Mouse (Mus musculus): ENCODE data around the gene Tpx2. TPM values are rescaled to one million over a fixed set of nuclear protein-coding genes. Genes with fewer than 3 reads are reported as not detected.

The Tpx2 gene
- total RNA-seq (2022): 1 to 10 TPM; 1.1 to 4.8 (median 3.1) TPM

DNA sequence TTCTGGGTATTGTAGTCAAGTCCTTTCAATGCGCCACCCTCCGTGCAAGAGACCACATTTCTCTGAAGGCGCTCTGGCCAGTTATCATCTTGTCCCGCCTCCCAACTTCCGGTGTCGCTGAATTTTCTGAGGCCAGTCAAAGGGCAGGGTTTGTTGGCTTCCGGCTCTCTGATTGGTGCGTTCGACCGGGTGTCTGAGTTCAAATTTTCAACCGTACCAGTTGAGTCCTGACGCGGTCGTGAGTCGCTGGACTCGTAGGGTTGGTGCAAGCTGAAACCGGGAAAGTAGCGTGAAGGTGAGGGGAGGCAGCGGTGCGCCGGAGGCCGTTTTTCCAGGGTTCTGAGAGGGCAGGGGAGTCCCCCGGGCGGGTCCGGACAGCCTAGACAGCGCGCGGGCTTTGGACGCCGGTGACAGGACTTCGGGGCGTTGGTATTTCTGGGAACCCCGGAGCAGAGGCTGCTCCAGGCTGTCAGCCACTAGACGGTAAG, at the start of gene Tpx2:
TSS of gene Tpx2 (plus strand) at position 150 of the 488 bp plus-strand sequence.
- peak; percentile 95 for DNase-seq (ENCODE audit: low spot score in 2 of 2)

- DNase-seq (ENCODE audit: low spot score in 2 of 2): no peak
These were observed 47.6 kb upstream of the Tpx2 start for GRCm38 (mm10) chr2:152799954-152800761.

DNA sequence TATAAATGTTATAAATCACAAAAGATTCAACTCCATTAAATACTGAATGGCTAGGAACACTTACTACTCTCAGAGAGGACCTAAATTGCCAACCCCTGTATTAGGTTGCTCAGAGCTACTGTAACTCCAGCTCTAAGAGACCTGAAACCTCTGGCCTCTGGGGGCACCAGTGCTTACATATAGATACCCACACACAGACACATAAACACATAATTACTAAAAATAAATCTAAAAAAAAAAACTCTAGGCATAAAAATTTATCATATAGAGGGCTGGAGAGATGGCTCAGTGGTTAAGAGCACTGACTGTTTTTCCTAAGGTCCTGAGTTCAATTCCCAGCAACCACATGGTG, 47.0 kb upstream of the Tpx2 start:
- no peak for DNase-seq (ENCODE audit: low spot score in 2 of 2)

GRCm38 (mm10) chr2:152802303-152802702, 45.5 kb upstream of the Tpx2 start:
- DNase-seq (ENCODE audit: low spot score in 2 of 2): no peak

DNA sequence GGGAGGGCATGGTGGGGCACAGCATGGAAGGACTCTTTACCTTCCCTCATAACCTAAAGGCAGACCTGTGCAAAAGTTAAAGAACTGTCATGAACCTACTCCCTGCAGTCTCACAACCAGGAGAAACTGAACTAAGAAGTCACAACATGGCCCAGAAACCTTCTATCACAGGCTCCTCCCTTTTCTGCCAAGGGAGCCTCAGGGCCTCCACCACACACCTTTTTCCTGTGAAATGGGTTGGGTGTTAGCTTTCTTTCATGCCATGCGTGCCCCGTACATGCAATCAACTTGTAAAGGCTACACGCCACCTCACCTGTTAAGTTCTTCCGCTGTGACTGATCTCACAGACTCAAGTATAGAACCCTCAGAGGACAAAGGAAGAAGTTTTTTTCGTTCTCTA, 44.7 kb upstream of the Tpx2 start:
- DNase-seq (ENCODE audit: low spot score in 2 of 2): no peak

DNA sequence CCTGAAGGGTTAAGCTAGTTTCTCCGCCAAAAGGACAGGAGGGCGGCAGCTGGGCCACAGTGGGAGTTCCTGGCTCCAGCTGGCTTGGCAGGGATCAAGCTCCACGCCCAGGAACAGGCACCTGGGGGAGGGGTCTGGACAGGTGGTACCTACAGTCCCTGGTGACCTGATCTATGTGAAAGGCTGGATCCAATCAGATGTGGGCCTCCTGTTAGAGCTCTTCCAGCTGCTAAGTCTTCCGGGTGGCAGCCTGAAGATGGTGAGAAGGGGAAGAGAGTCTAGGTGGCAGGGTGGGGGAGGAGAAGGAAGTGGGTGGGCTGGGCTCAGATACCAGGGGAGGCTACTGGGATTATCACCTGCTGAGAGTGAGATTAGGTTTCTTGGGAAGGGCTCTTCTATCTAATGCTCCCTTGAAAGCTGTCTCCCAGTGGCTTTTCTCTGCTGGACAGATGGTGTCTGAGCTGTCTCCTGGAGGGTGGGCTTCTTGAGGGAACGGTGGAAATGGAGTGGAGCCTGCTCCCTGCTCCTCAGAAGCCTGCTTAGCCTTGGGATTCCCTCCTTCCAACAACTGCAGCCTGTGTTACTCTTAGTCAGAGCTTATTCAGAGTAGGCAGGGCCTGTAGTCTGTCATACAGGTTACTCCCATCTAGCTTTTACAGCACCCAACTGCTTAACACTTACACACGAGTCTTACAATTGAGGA, 43.2 kb upstream of the Tpx2 start:
- DNase-seq (ENCODE audit: low spot score in 2 of 2): no peak

DNA sequence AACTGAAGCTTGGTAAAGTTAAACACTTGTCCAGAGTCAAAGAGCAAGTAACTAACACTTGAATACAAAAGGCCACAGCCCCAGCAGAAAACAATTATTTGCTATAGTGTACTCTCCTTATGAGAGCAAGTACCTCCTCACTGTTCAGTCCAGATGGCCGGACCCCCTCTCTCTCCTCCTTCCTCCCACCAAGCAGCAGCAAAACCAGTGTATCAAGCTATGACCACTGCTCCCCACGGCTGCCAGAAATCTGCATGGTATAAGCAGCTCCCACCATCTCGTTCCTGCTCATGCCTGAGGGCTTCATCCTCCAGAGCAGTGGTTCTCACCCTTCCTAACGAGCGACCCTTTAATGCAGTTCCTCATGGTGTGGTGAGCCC, 42.7 kb upstream of the Tpx2 start:
- DNase-seq (ENCODE audit: low spot score in 2 of 2): no peak

GRCm38 (mm10) chr2:152806037-152806436, 41.7 kb upstream of the Tpx2 start:
- DNase-seq (ENCODE audit: low spot score in 2 of 2): no peak

DNA sequence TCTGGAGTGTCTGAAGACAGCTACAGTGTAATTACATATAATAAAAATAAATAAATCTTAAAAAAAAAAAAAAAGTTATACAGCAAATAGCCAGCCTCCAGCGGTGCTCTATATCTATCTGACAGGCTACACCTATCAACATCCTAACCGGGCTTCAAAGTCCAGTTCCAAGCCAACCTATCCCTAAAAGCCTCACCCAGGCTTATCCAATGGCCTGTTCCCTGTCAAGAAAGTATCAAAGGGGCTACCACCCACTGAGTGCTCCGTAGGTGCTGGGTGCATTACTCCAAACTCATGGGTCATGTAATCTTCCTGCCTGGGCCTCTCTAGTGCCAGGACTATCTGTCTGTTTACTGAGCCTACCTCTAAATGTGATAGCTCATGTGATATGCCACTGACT, 39.6 kb upstream of the Tpx2 start:
- DNase-seq (ENCODE audit: low spot score in 2 of 2): no peak

- no peak for DNase-seq (ENCODE audit: low spot score in 2 of 2)
These were observed 37.4 kb upstream of the Tpx2 start for GRCm38 (mm10) chr2:152810158-152810941.

GRCm38 (mm10) chr2:152811336-152812165, 36.2 kb upstream of the Tpx2 start:
- DNase-seq (ENCODE audit: low spot score in 2 of 2): no peak

- no peak for DNase-seq (ENCODE audit: low spot score in 2 of 2)
These were observed 34.5 kb upstream of the Tpx2 start for GRCm38 (mm10) chr2:152813232-152813631.

DNA sequence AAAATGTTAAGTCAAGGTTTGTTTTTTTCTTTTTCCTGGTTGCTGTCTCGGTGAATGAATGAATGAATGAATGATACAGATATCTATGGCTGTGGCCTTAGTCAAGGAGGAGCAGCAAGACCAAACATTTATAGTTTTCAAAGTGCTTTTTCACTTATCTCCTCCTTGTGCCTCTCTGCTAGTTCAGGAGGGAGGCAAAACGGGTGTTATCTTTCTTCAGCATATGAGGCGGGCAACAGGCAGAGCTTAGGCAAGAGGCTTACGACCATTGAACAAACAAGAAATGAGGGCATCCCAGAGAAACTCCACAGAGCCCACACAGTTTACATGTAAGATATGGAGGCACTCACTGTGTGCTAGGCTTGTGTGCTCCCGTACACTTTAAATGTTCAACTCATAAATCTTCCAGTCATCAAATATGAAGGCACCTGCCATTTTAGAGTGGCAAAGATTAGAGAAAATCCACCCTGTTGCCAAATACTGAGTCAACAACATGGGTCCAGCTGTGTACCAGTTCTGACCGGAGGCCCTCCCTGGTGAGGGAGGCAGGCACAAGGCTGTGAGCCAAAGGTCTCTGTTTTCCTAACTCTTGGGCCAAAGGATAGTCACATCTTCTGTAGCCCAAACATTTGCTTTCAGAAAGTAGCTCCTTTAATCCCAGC, 33.4 kb upstream of the Tpx2 start:
- DNase-seq (ENCODE audit: low spot score in 2 of 2): no peak

GRCm38 (mm10) chr2:152815879-152816656, 31.7 kb upstream of the Tpx2 start:
- DNase-seq (ENCODE audit: low spot score in 2 of 2): peak in 1 of 2 experiments; percentile 11

DNA sequence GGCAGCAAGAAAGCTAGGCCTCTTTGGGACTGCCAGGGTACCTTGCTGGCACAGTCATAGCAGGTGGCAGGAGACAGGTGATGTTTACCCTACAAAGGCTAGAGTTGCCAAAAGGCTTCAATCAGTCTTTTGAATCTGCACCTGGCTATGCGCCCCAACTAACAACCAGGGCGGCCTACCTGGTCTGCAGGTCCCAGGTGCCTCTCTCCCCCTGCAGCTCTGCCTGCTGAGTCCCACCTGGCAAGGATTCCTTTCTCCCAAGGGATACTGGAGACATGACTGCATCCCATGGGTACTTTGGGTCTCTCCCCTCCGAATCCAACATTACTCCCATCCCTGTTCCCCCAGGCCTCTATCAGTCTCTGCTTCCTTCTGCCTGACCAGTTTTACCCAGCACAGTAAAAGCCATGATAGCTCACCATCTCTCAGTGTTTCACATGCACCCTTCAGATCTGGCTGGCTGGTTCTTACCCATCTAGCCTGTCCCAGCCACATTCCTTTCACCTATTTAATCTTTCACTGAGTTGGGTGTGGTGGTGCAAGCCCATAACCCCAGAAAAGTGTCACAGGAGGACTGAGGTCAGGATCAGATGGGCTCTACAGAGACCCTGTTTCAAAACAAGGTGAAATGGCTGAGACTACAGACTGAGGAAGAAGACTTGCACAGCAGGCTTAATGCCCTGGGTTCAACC, 31.0 kb upstream of the Tpx2 start:
- DNase-seq (ENCODE audit: low spot score in 2 of 2): no peak

- peak in 1 of 2 experiments; percentile 11 for DNase-seq (ENCODE audit: low spot score in 2 of 2)
These were observed 30.0 kb upstream of the Tpx2 start for GRCm38 (mm10) chr2:152817596-152818291.

DNA sequence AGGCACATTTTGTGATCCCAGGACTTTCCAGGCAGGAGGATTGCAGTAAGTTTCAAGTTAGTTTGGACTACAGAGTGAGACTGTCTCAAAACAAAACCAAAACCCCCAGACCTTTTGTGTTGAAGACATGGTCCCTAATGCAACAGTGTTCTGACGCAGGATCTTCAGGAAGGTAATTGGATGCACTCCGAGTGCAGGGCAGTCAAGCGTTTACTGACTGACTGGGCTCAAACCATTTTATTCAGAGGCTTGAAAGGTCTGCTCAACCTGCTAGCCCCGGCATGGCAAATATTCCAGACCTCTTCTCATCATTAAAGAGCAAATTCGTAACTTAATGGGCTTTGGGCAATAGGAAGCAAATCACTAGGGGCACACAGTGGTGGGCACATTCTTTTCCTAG, 29.1 kb upstream of the Tpx2 start:
- no peak for DNase-seq (ENCODE audit: low spot score in 2 of 2)

DNA sequence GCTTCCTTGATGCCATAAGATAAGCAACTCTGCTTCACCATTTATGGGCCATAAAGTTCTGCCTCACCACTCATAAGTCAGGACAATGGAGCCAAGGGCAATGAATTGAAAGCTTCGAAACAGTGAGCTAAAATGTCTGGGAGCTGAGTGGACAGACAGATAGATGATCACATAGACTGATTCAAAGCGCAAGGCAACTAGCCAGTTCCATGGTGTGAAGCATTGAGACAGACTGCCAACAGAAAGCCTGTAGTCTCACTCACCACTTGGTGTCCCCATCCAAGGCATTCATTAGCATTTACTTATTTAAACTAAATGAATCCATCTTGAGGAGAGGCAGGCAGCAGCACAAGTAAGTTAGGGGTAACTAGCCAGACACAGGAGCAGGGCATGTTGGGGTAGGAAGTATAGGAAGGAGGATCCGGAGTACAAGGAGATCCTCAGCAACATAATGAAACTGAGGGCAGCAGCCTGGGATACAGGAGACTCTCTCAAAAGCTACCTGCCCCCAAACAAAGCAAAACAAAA, 28.6 kb upstream of the Tpx2 start:
- DNase-seq (ENCODE audit: low spot score in 2 of 2): no peak
